Mouse (Mus musculus) lung, adult 2 months (tissue): Measurements from ENCODE around the gene Slc17a7.

Experiments
- CTCF ChIP-seq: fragments of 200-500 bp; IDR thresholded peaks from 2 replicates; pipeline ENCODE4 v1.5.1; 2011; ENCODE audit warnings: mild to moderate bottlenecking, low read length, control low read depth; ENCODE audit not compliant: insufficient read depth
- POLR2A ChIP-seq: fragments of 200-500 bp; IDR thresholded peaks from 2 replicates; pipeline ENCODE4 v1.6.1; 2011; ENCODE audit warnings: low read depth, mild to moderate bottlenecking, control low read depth, low read length, borderline replicate concordance; ENCODE audit errors: extremely low read depth

- TF ChIP-seq CTCF = no peak
- TF ChIP-seq POLR2A = no peak
Observed at GRCm38 (mm10) chr7:45196994-45197393, 33.2 kb downstream of the Slc17a7 start.
